Mouse (Mus musculus) heart, postnatal 0 days (tissue): ENCODE data around the gene Soat2.

ENCODE experiments used
- CTCF ChIP-seq: IDR thresholded peaks from 2 replicates; pipeline ENCODE4 v1.5.1; 2016; ENCODE audit warnings: antibody characterized with exemption, control low read depth, low read depth
- EP300 ChIP-seq: IDR thresholded peaks from 2 replicates; pipeline ENCODE4 v1.6.1; 2016; ENCODE audit warnings: antibody characterized with exemption, low read depth

DNA sequence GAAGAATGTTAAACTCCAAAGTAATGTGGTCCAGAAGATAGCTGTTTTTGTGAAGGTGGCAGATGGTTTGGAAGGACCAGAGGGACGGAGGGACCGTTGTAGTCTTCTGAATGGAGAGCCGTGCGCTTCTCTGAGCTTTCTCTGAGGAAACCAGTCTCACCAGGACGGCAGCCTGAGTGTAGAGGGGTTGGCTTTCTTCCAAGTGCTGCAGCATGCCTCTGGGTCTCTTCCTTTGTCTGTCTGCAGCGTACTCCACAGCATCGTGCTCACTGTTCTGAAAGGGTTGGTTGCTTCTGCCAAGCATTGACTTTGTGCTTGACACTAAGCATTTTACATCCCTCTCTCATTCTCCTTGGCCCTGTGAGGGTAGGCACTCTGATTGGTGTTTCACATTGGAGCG, 55.5 kb downstream of the Soat2 start:
- TF ChIP-seq CTCF (no peak), EP300 (no peak)
